Mouse (Mus musculus) lung, adult 2 months (tissue): ENCODE measurements around the gene Socs5.

Source experiments
- CTCF ChIP-seq: fragments of 200-500 bp; IDR thresholded peaks from 2 replicates; pipeline ENCODE4 v1.5.1; 2011; ENCODE audit warnings: mild to moderate bottlenecking, low read length, control low read depth; ENCODE audit not compliant: insufficient read depth
- POLR2A ChIP-seq: fragments of 200-500 bp; IDR thresholded peaks from 2 replicates; pipeline ENCODE4 v1.6.1; 2011; ENCODE audit warnings: low read depth, mild to moderate bottlenecking, control low read depth, low read length, borderline replicate concordance; ENCODE audit errors: extremely low read depth

- TF ChIP-seq CTCF (no peak), POLR2A (no peak)
Measured at GRCm38 (mm10) chr17:87105941-87106340, 1.5 kb upstream of the Socs5 start.
